Mouse (Mus musculus): ENCODE data around the gene Strc. TPM values are rescaled to one million over a fixed set of nuclear protein-coding genes. Genes with fewer than 3 reads are reported as not detected.

The Strc gene
- polyA plus RNA-seq, 2 experiments = not detected

DNA sequence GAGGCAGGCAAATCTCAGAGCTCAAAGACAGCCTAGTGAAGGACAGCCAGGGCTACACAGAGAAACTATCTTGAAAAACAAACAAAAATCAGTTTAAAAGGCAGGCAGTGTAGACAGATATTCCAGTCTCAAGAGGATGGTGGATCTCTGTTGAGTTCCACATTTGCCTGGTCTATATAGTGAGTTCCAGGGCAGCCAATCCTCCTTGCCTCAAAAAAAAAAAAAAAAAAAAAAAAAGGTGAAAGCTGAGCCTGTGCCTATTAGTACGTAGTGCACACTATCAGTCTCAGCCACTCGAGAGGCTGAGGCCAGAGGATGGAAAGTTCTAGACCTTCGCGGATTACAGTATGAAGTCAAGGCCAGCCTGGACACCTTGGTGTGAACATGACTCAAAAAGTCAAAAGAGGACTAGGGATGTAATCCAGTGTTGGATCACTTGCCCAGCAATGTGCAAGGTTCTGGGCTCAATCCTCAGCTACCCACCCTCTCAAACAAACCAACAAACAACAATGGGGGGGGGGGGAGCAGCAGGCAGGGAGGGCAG lies 25.9 kb upstream of the Strc start:
- ATAC-seq (ENCODE audit: insufficient read depth) (peak; percentile 12; the same call in 1 of the 2 replicates), DNase-seq (ENCODE audit: low read depth in 3 of 3, low spot score in 3 of 3) (peak; percentile 55 to 57 (median 56))
- Histone ChIP-seq H3K4me3 (ENCODE audit: insufficient read depth in 1 of 2, low read depth in 2 of 2, low read length in 2 of 2) (peak overlapping the region; percentile 86 to 90), H3K4me1 (replicated peaks; ENCODE audit: control insufficient read depth in 2 of 2, insufficient read depth in 2 of 2, low read length in 1 of 2) (peaks cover 10 to 17% of the 10 kb centered on the region in 2 experiments), H3K9me3 (ENCODE audit: control insufficient read depth, low read length) (no peaks in the 10 kb centered on the region), H3K36me3 (replicated peaks; ENCODE audit: control insufficient read depth, insufficient read depth, low read depth) (peaks cover 7% of the 10 kb centered on the region), H3K27ac (peak overlapping the region; percentile 84), H3K4me2 (ENCODE audit: low read depth) (peak overlapping the region; percentile 66), H3K27me3 (ENCODE audit: control insufficient read depth, insufficient read depth, low read length) (no peaks in the 10 kb centered on the region), H3K9ac (replicated peaks) (peak overlapping the region; percentile 95)
- 4% methylated on average over 4 of the region's 4 CpGs for WGBS (ENCODE audit: insufficient replicate concordance)
- no peak for TF ChIP-seq EP300 (IDR thresholded peaks at IDR 0.05; ENCODE audit: low read depth)
- no peak for TF ChIP-seq CTCF (IDR thresholded peaks at IDR 0.05; ENCODE audit: low read depth)

DNA sequence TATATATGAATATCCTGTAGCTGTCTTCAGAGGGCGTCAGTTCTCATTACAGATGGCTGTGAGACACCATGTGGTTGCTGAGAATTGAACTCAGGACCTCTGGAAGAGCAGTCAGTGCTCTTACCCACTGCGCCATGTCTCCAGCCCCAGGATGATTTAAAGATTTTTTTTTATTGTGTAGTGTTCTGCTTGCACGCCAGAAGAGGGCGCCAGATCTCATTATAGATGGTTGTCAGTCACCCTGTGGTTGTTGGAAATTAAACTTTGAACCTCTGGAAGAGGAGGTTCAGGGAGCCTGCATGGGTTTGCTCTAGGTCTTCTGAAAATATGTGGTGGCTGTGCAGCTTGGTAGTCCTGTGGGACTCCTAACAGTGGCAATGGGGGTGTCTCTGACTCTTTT lies 21.2 kb upstream of the Strc start:
- Histone ChIP-seq H3K4me3 (ENCODE audit: insufficient read depth in 1 of 2, low read depth in 2 of 2, low read length in 2 of 2) (no peak overlapping the region), H3K36me3 (replicated peaks; ENCODE audit: control insufficient read depth, insufficient read depth, low read depth) (no peaks in the 10 kb centered on the region), H3K27ac (no peak overlapping the region), H3K4me2 (ENCODE audit: low read depth) (no peak overlapping the region), H3K9me3 (ENCODE audit: control insufficient read depth, low read length) (no peaks in the 10 kb centered on the region), H3K9ac (replicated peaks) (no peak overlapping the region), H3K4me1 (replicated peaks; ENCODE audit: control insufficient read depth in 2 of 2, insufficient read depth in 2 of 2, low read length in 1 of 2) (peaks cover 2 to 8% of the 10 kb centered on the region in 2 experiments; a peak in 2 of 4 replicates), H3K27me3 (ENCODE audit: control insufficient read depth, insufficient read depth, low read length) (no peaks in the 10 kb centered on the region)
- ATAC-seq (ENCODE audit: insufficient read depth) (peak; percentile 11; the same call in 1 of the 2 replicates), DNase-seq (ENCODE audit: low read depth in 3 of 3, low spot score in 3 of 3) (peak; percentile 52 to 56 (median 53))
- TF ChIP-seq CTCF (IDR thresholded peaks at IDR 0.05; ENCODE audit: low read depth) (peak; percentile 81), EP300 (IDR thresholded peaks at IDR 0.05; ENCODE audit: low read depth) (no peak)
- WGBS (ENCODE audit: insufficient replicate concordance) = 18% methylated on average over 4 of the region's 4 CpGs

DNA sequence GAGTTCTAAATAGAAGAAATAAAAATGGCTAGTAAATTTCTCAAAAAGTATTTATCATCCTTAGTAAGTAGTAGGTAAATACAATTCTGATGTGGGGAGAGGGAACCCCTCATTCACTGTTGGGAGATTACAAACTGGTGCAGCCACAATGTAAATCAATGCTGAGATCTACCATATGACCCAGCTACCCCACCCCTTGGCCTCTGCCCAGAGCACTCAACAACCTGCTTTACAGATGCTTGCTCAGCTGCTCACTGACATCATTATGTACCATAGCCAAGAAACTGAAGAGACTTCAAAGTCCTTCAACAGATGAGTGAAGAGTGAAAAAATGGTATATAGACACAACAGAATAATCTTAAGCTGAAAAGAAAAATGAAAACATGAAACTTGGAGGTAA lies 16.3 kb upstream of the Strc start:
- DNase-seq (ENCODE audit: low read depth in 3 of 3, low spot score in 3 of 3) (no peak), ATAC-seq (ENCODE audit: insufficient read depth) (no peak)
- Histone ChIP-seq H3K4me3 (ENCODE audit: insufficient read depth in 1 of 2, low read depth in 2 of 2, low read length in 2 of 2) (no peak overlapping the region), H3K4me2 (ENCODE audit: low read depth) (no peak overlapping the region), H3K27ac (no peak overlapping the region), H3K4me1 (replicated peaks; ENCODE audit: control insufficient read depth in 2 of 2, insufficient read depth in 2 of 2, low read length in 1 of 2) (no peaks in the 10 kb centered on the region), H3K9me3 (ENCODE audit: control insufficient read depth, low read length) (no peaks in the 10 kb centered on the region), H3K9ac (replicated peaks) (no peak overlapping the region), H3K27me3 (ENCODE audit: control insufficient read depth, insufficient read depth, low read length) (no peaks in the 10 kb centered on the region), H3K36me3 (replicated peaks; ENCODE audit: control insufficient read depth, insufficient read depth, low read depth) (no peaks in the 10 kb centered on the region)
- TF ChIP-seq CTCF (IDR thresholded peaks at IDR 0.05; ENCODE audit: low read depth) (no peak), EP300 (IDR thresholded peaks at IDR 0.05; ENCODE audit: low read depth) (no peak)

DNA sequence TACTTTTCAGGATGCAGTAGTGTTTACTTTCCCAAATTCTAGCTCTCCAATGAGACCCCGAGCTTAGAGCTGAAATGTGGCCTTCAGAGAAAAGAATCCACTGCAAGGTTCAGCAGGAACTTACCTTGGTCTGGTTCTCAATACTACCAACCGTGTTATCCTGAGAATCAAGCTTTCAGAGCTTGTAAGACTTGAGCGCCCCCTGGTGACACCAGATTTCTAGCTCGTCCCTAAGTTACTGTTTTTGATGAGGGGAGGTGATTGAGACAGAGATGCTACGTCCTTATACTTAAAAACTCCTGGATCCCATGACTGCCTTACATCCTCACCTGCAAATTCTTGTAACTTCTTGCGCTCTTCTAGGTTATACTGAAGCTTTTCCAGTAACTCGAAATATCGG lies 9.7 kb upstream of the Strc start:
- TF ChIP-seq EP300 (IDR thresholded peaks at IDR 0.05; ENCODE audit: low read depth) (no peak), CTCF (IDR thresholded peaks at IDR 0.05; ENCODE audit: low read depth) (peak; percentile 77)
- ATAC-seq (ENCODE audit: insufficient read depth) (no peak), DNase-seq (ENCODE audit: low read depth in 3 of 3, low spot score in 3 of 3) (peak; percentile 37 to 59 (median 46))
- Histone ChIP-seq H3K9me3 (ENCODE audit: control insufficient read depth, low read length) (no peaks in the 10 kb centered on the region), H3K36me3 (replicated peaks; ENCODE audit: control insufficient read depth, insufficient read depth, low read depth) (no peaks in the 10 kb centered on the region), H3K27me3 (ENCODE audit: control insufficient read depth, insufficient read depth, low read length) (no peaks in the 10 kb centered on the region), H3K4me2 (ENCODE audit: low read depth) (no peak overlapping the region), H3K4me3 (ENCODE audit: insufficient read depth in 1 of 2, low read depth in 2 of 2, low read length in 2 of 2) (no peak overlapping the region), H3K27ac (no peak overlapping the region), H3K9ac (replicated peaks) (no peak overlapping the region), H3K4me1 (replicated peaks; ENCODE audit: control insufficient read depth in 2 of 2, insufficient read depth in 2 of 2, low read length in 1 of 2) (no peaks in the 10 kb centered on the region)
- WGBS (ENCODE audit: insufficient replicate concordance) = 15% methylated on average over 8 of the region's 8 CpGs

DNA sequence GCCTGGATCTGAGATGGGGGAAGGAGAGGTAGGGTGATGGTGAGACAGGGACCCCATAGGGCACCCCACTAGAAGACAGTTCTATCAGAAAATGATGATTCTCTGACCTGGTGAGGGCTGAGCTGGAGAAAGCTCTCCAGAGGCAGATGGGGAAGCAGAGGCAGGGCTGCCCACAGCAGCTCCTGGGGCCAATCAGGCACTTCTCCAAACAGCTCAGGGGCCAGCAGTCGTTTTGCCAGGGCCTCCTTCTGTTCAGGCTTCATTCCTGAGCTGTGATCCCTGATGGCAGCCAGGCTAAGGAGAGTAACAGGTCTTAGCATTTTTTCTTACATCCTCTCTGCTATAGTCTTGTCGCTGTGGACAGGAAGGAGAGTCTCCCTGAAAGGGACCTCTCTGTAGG lies 12.2 kb downstream of the Strc start:
- Histone ChIP-seq H3K36me3 (replicated peaks; ENCODE audit: control insufficient read depth, insufficient read depth, low read depth) (no peaks in the 10 kb centered on the region), H3K9me3 (ENCODE audit: control insufficient read depth, low read length) (no peaks in the 10 kb centered on the region), H3K4me3 (ENCODE audit: insufficient read depth in 1 of 2, low read depth in 2 of 2, low read length in 2 of 2) (no peak overlapping the region), H3K9ac (replicated peaks) (no peak overlapping the region), H3K4me1 (replicated peaks; ENCODE audit: control insufficient read depth in 2 of 2, insufficient read depth in 2 of 2, low read length in 1 of 2) (no peaks in the 10 kb centered on the region), H3K4me2 (ENCODE audit: low read depth) (no peak overlapping the region), H3K27me3 (ENCODE audit: control insufficient read depth, insufficient read depth, low read length) (no peaks in the 10 kb centered on the region), H3K27ac (no peak overlapping the region)
- ATAC-seq (ENCODE audit: insufficient read depth) = no peak
- no peak for TF ChIP-seq CTCF (IDR thresholded peaks at IDR 0.05; ENCODE audit: low read depth)
- no peak for TF ChIP-seq EP300 (IDR thresholded peaks at IDR 0.05; ENCODE audit: low read depth)
- WGBS (ENCODE audit: insufficient replicate concordance) = 36% methylated on average over 2 of the region's 2 CpGs
- DNase-seq (ENCODE audit: low read depth in 3 of 3, low spot score in 3 of 3) = no peak

All from liver, embryonic 14.5 days (tissue).